13 mouse cellular contexts compared by ENCODE assay signal in the genomic region with DNA sequence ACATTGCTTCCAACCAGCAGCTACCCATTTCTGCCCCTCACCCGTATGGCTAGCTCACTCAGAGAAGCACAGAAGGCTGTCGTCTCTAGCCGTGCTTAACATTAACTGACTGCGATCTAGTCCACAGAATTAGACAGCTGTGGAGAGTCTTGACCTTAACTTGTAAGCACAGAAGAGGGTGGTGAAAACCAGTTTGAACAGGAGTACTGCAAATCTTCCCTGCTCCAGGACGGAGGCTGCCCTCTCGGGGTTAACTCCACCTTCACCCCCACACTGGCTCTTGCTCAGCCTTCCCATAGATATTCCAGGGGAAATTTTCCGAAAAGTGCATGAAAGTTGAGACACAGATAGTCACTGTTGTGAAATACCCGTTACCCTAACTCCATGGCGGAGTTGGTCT. TPM values are rescaled to one million over a fixed set of nuclear protein-coding genes. Genes with fewer than 3 reads are reported as not detected.
"Had no signal": no experiment of that assay in that cellular context is flagged by ENCODE, and none has a peak within 500 bp of the region (broad histone marks: within the 10 kb centered on the region; RNA-seq: fewer than 3 reads in every experiment).

No protein-coding gene starts in this region.

- H3K9me3 ChIP-seq: limb, embryonic 15.5 days; liver, embryonic 12.5 days; midbrain, embryonic 15.5 days; neural tube, embryonic 13.5 days had no signal

- H3K36me3 ChIP-seq: limb, embryonic 15.5 days; liver, embryonic 12.5 days; midbrain, embryonic 15.5 days; neural tube, embryonic 13.5 days had no signal

- H3K9ac ChIP-seq: limb, embryonic 15.5 days; liver, embryonic 12.5 days; lung, embryonic 14.5 days; midbrain, embryonic 15.5 days; neural tube, embryonic 13.5 days had no signal

- DNase-seq: lung, embryonic 14.5 days; lung, postnatal 10 days; lung, postnatal 4 days; right cerebral cortex, postnatal 14 days had no signal

- H3K4me3 ChIP-seq: limb, embryonic 15.5 days; liver, embryonic 12.5 days; megakaryocyte, embryonic 14.5 days; midbrain, embryonic 15.5 days; neural tube, embryonic 13.5 days had no signal

- H3K27ac ChIP-seq: limb, embryonic 15.5 days; liver, embryonic 12.5 days; midbrain, embryonic 15.5 days; neural tube, embryonic 13.5 days; stomach, postnatal 0 days had no signal

- H3K4me2 ChIP-seq: limb, embryonic 15.5 days; liver, embryonic 12.5 days; lung, embryonic 14.5 days; midbrain, embryonic 11.5 days; midbrain, embryonic 15.5 days; neural tube, embryonic 13.5 days had no signal

- H3K27me3 ChIP-seq: limb, embryonic 15.5 days; liver, embryonic 12.5 days; megakaryocyte, embryonic 14.5 days; midbrain, embryonic 15.5 days; neural tube, embryonic 13.5 days had no signal

- ATAC-seq: intestine, embryonic 16.5 days; liver, embryonic 12.5 days; midbrain, embryonic 15.5 days had no signal

- H3K4me1 ChIP-seq: megakaryocyte, embryonic 14.5 days; midbrain, embryonic 15.5 days had no signal

RNA-seq across cellular contexts. Expression of gene Ddah1, which starts 14.9 kb away (rescaled TPM):
- total RNA-seq: monocyte, adult 5-6 weeks had no signal
